Mouse (Mus musculus): ENCODE data around the gene Cand1.

- TF ChIP-seq POLR2A (IDR thresholded peaks at IDR 0.05; ENCODE audit: control insufficient read depth in 1 of 2, insufficient read depth in 1 of 2, low read depth in 1 of 2, low read length in 2 of 2, poor library complexity in 1 of 2): no peak
- no peak for TF ChIP-seq RCOR1 (IDR thresholded peaks at IDR 0.05; ENCODE audit: low read depth, low read length)
- no peak for TF ChIP-seq CHD1 (IDR thresholded peaks at IDR 0.05; ENCODE audit: low read depth, low read length)
- TF ChIP-seq USF1 (IDR thresholded peaks at IDR 0.05; ENCODE audit: low read depth, low read length): no peak
- no peak for TF ChIP-seq TCF12 (IDR thresholded peaks at IDR 0.05; ENCODE audit: low read depth, low read length)
- TF ChIP-seq MXI1 (IDR thresholded peaks at IDR 0.05; ENCODE audit: low read depth, low read length): no peak
- no peak for TF ChIP-seq CHD2 (IDR thresholded peaks at IDR 0.05; ENCODE audit: low read length)
- no peak for TF ChIP-seq HCFC1 (IDR thresholded peaks at IDR 0.05; ENCODE audit: low read depth, low read length)
- TF ChIP-seq JUND (IDR thresholded peaks at IDR 0.05; ENCODE audit: low read depth, low read length): no peak
- TF ChIP-seq TBP (IDR thresholded peaks at IDR 0.05; ENCODE audit: low read depth, low read length): no peak
- TF ChIP-seq GATA1 (IDR thresholded peaks at IDR 0.05; ENCODE audit: low read depth, low read length): no peak
- TF ChIP-seq CTCF (IDR thresholded peaks at IDR 0.05 in 2 of 3, conservative IDR thresholded peaks at IDR 0.05 in 1 of 3; ENCODE audit: control insufficient read depth in 1 of 3, insufficient read depth in 1 of 3, low read depth in 2 of 3, low read length in 3 of 3, poor library complexity in 1 of 3, severe bottlenecking in 1 of 3): no peak
- TF ChIP-seq BHLHE40 (IDR thresholded peaks at IDR 0.05; ENCODE audit: borderline replicate concordance, low read depth, low read length): no peak
These were observed 35.4 kb downstream of the Cand1 start for GRCm38 (mm10) chr10:119204334-119204946.
